Comparison of ENCODE assay signal across 8 mouse cellular contexts in genomic region chr2:156111358-156112079, GRCm38 (mm10). TPM values are rescaled to one million over a fixed set of nuclear protein-coding genes. Genes with fewer than 3 reads are reported as not detected.
DNase-seq lines count a peak whose midpoint lies in the region; ATAC-seq and TF ChIP-seq lines count a peak whose summit lies in the region.

Gene Cpne1 (minus strand): TSS chr2:156111965.
Gene Rbm12 (minus strand): TSS chr2:156111978.

- 1% methylated on average over 72 of the region's 74 CpGs for WGBS in forebrain, embryonic 12.5 days
- under 1% methylated on average over 64 of the region's 74 CpGs for WGBS in heart, postnatal 0 days
- WGBS in liver, embryonic 16.5 days (ENCODE audit: insufficient replicate concordance) = under 1% methylated on average over 73 of the region's 74 CpGs
- WGBS in neural tube, embryonic 13.5 days = 1% methylated on average over 73 of the region's 74 CpGs

- H3K36me3 ChIP-seq in CH12.LX (replicated peaks in 1 of 2; ENCODE audit: control insufficient read depth in 1 of 2, insufficient read depth in 1 of 2, low read length in 1 of 2) = peaks cover 0 to 11% of the 10 kb centered on the region in 2 experiments
- H3K36me3 ChIP-seq in forebrain, embryonic 12.5 days (replicated peaks) = no peaks in the 10 kb centered on the region
- no peaks in the 10 kb centered on the region for H3K36me3 ChIP-seq in heart, postnatal 0 days (replicated peaks; ENCODE audit: control insufficient read depth, insufficient read depth, low read length)
- H3K36me3 ChIP-seq in liver, embryonic 16.5 days (ENCODE audit: control insufficient read depth, insufficient read depth) = peaks cover 2% of the 10 kb centered on the region; the same call in 1 of the 2 replicates
- H3K36me3 ChIP-seq in neural tube, embryonic 13.5 days = no peaks in the 10 kb centered on the region
- H3K36me3 ChIP-seq in testis, adult 2 months (ENCODE audit: control insufficient read depth, insufficient read depth, low read length) = no peaks in the 10 kb centered on the region

- TF ChIP-seq EP300 in CH12.LX (IDR thresholded peaks at IDR 0.05; ENCODE audit: low read length) = no peak
- TF ChIP-seq EP300 in heart, postnatal 0 days (IDR thresholded peaks at IDR 0.05; ENCODE audit: low read depth) = peak; percentile 31; the same call in 1 of the 2 replicates

- H3K4me2 ChIP-seq in CH12.LX (ENCODE audit: insufficient read depth, low read depth, poor library complexity, severe bottlenecking) = peak within 1 kb of the TSS; percentile 37
- H3K4me2 ChIP-seq in forebrain, embryonic 12.5 days = peak within 1 kb of the TSS; percentile 63
- H3K4me2 ChIP-seq in heart, postnatal 0 days (ENCODE audit: low read depth, low read length) = peak within 1 kb of the TSS; percentile 76
- H3K4me2 ChIP-seq in liver, embryonic 16.5 days (ENCODE audit: low read depth, low read length) = peak within 1 kb of the TSS; percentile 84
- H3K4me2 ChIP-seq in neural tube, embryonic 13.5 days = peak within 1 kb of the TSS; percentile 85

- dilution Hi-C loops in CH12.LX (cut with MboI; ENCODE audit: extremely low pct_ligation_motif_present, extremely low pct_unique_long_range_greater_than_20kb, low sequenced_read_pairs) = no loop called here

- in situ Hi-C loops in CH12.LX (cut with MboI; ENCODE audit: low pct_ligation_motif_present, low pct_unique_long_range_greater_than_20kb, low sequenced_read_pairs) = no loop called here

- H3K27me3 ChIP-seq in CH12.LX (replicated peaks) = no peaks in the 10 kb centered on the region
- no peaks in the 10 kb centered on the region for H3K27me3 ChIP-seq in forebrain, embryonic 12.5 days
- no peaks in the 10 kb centered on the region for H3K27me3 ChIP-seq in heart, postnatal 0 days (ENCODE audit: control insufficient read depth, insufficient read depth, low read length)
- no peaks in the 10 kb centered on the region for H3K27me3 ChIP-seq in liver, embryonic 16.5 days (ENCODE audit: control insufficient read depth, insufficient read depth, low read depth, low read length)
- H3K27me3 ChIP-seq in neural tube, embryonic 13.5 days = no peaks in the 10 kb centered on the region
- no peaks in the 10 kb centered on the region for H3K27me3 ChIP-seq in testis, adult 2 months (ENCODE audit: control insufficient read depth, insufficient read depth, low read length)

- peak; percentile 89 for DNase-seq in CH12.LX (ENCODE audit: extremely low read depth)
- DNase-seq in c-Kit-positive CD71-positive TER-119-negative erythroid progenitor cells, embryonic 14.5 days (ENCODE audit: low read depth) = peak; percentile 78
- DNase-seq in heart, postnatal 0 days (ENCODE audit: low spot score) = peak; percentile 88
- DNase-seq in kidney, postnatal 4 days = peak; percentile 95 to 97

- H3K9ac ChIP-seq in CH12.LX (ENCODE audit: insufficient read depth, low read depth) = peak within 1 kb of the TSS; percentile 59
- peak within 1 kb of the TSS; percentile 97 for H3K9ac ChIP-seq in forebrain, embryonic 12.5 days
- H3K9ac ChIP-seq in heart, postnatal 0 days (replicated peaks; ENCODE audit: low read depth, low read length) = peak within 1 kb of the TSS; percentile 98
- peak within 1 kb of the TSS; percentile 80 for H3K9ac ChIP-seq in liver, embryonic 16.5 days (ENCODE audit: low read depth, low read length)
- peak within 1 kb of the TSS; percentile 92 for H3K9ac ChIP-seq in neural tube, embryonic 13.5 days

- peaks cover 49% of the 10 kb centered on the region for H3K79me2 ChIP-seq in CH12.LX (replicated peaks; ENCODE audit: control insufficient read depth, extremely low read depth, insufficient read depth, poor library complexity, severe bottlenecking)

- peak within 1 kb of the TSS; percentile 75 to 94 (median 93) for H3K4me3 ChIP-seq in CH12.LX (replicated peaks in 1 of 3; ENCODE audit: low read depth in 2 of 3, low read length in 2 of 3, poor library complexity in 1 of 3)
- peak within 1 kb of the TSS; percentile 95 for H3K4me3 ChIP-seq in forebrain, embryonic 12.5 days (replicated peaks)
- H3K4me3 ChIP-seq in heart, postnatal 0 days (ENCODE audit: low read depth, low read length) = peak within 1 kb of the TSS; percentile 96
- H3K4me3 ChIP-seq in liver, embryonic 16.5 days (ENCODE audit: low read depth, low read length) = peak within 1 kb of the TSS; percentile 88
- H3K4me3 ChIP-seq in neural tube, embryonic 13.5 days = peak within 1 kb of the TSS; percentile 98
- H3K4me3 ChIP-seq in testis, adult 2 months (ENCODE audit: control insufficient read depth, low read depth, low read length) = peak within 1 kb of the TSS; percentile 90

- peak within 1 kb of the TSS; percentile 8; the same call in 1 of the 2 replicates for H3K27ac ChIP-seq in CH12.LX (ENCODE audit: insufficient read depth, low read depth)
- peak within 1 kb of the TSS; percentile 93 for H3K27ac ChIP-seq in forebrain, embryonic 12.5 days
- H3K27ac ChIP-seq in heart, postnatal 0 days (ENCODE audit: low read depth) = peak within 1 kb of the TSS; percentile 94
- peak within 1 kb of the TSS; percentile 72 for H3K27ac ChIP-seq in liver, embryonic 16.5 days (ENCODE audit: low read length)
- H3K27ac ChIP-seq in neural tube, embryonic 13.5 days (replicated peaks) = peak within 1 kb of the TSS; percentile 94
- H3K27ac ChIP-seq in testis, adult 2 months (ENCODE audit: control insufficient read depth, insufficient read depth, low read depth, low read length) = peak within 1 kb of the TSS; percentile 91

- peak; percentile 97 for ATAC-seq in forebrain, embryonic 12.5 days (ENCODE audit: low FRiP score)
- ATAC-seq in heart, postnatal 0 days (ENCODE audit: insufficient read depth, low read depth) = peak; percentile 93
- peak; percentile 92 for ATAC-seq in liver, embryonic 16.5 days (ENCODE audit: low read depth)
- peak; percentile 91 for ATAC-seq in neural tube, embryonic 13.5 days (ENCODE audit: low read depth)

- no peak for TF ChIP-seq CTCF in CH12.LX (conservative IDR thresholded peaks at IDR 0.05 in 1 of 2, IDR thresholded peaks at IDR 0.05 in 1 of 2; ENCODE audit: low read depth in 2 of 2, low read length in 2 of 2)
- no peak for TF ChIP-seq CTCF in heart, postnatal 0 days (IDR thresholded peaks at IDR 0.05; ENCODE audit: low read depth)
- no peak for TF ChIP-seq CTCF in testis, adult 2 months (IDR thresholded peaks at IDR 0.05; ENCODE audit: control insufficient read depth, insufficient read depth, insufficient replicate concordance, low read depth, low read length)

- TF ChIP-seq POLR2A in CH12.LX (IDR thresholded peaks at IDR 0.05; ENCODE audit: low read depth, low read length) = peak; percentile 94
- TF ChIP-seq POLR2A in testis, adult 2 months (IDR thresholded peaks at IDR 0.05; ENCODE audit: control insufficient read depth, low read depth, low read length) = peak; percentile 66

- peaks cover 2% of the 10 kb centered on the region for H3K9me3 ChIP-seq in CH12.LX (replicated peaks; ENCODE audit: low read length)
- H3K9me3 ChIP-seq in forebrain, embryonic 12.5 days = no peaks in the 10 kb centered on the region
- no peaks in the 10 kb centered on the region for H3K9me3 ChIP-seq in heart, postnatal 0 days (replicated peaks; ENCODE audit: control insufficient read depth, low read length)
- no peaks in the 10 kb centered on the region for H3K9me3 ChIP-seq in liver, embryonic 16.5 days (replicated peaks; ENCODE audit: control insufficient read depth, low read length)
- H3K9me3 ChIP-seq in neural tube, embryonic 13.5 days = no peaks in the 10 kb centered on the region

- H3K4me1 ChIP-seq in CH12.LX (ENCODE audit: control insufficient read depth in 1 of 2, insufficient read depth in 2 of 2) = peaks cover 2 to 27% of the 10 kb centered on the region in 2 experiments; a peak in 1 of 4 replicates
- peaks cover 16% of the 10 kb centered on the region for H3K4me1 ChIP-seq in forebrain, embryonic 12.5 days
- peaks cover 8% of the 10 kb centered on the region; the same call in 1 of the 2 replicates for H3K4me1 ChIP-seq in heart, postnatal 0 days (ENCODE audit: control insufficient read depth, insufficient read depth)
- H3K4me1 ChIP-seq in liver, embryonic 16.5 days (ENCODE audit: control insufficient read depth, low read depth, low read length) = peaks cover 11% of the 10 kb centered on the region
- H3K4me1 ChIP-seq in neural tube, embryonic 13.5 days (replicated peaks) = peaks cover 36% of the 10 kb centered on the region
- no peaks in the 10 kb centered on the region for H3K4me1 ChIP-seq in testis, adult 2 months (ENCODE audit: control insufficient read depth, insufficient read depth, low read length)

- no peak for TF ChIP-seq RAD21 in CH12.LX (IDR thresholded peaks at IDR 0.05; ENCODE audit: low read depth, low read length)

TF ChIP-seq in CH12.LX, 34 proteins besides CTCF, POLR2A, EP300 and RAD21 (continues in another document):
- TF ChIP-seq TBP (conservative IDR thresholded peaks at IDR 0.05; ENCODE audit: low read depth, low read length) (no peak; the same call in 1 of the 2 replicates), MAZ (IDR thresholded peaks at IDR 0.05; ENCODE audit: low read depth, low read length) (peak; percentile 90), CHD1 (IDR thresholded peaks at IDR 0.05; ENCODE audit: low read depth, low read length) (no peak), KAT2A (IDR thresholded peaks at IDR 0.05; ENCODE audit: insufficient replicate concordance, low read length) (no peak), USF2 (conservative IDR thresholded peaks at IDR 0.05; ENCODE audit: low read depth, low read length) (no peak; the same call in 1 of the 2 replicates)

RNA-seq across cellular contexts. Expression of gene Cpne1, which starts in this region (rescaled TPM):
- 36.8 and 39.8 TPM in 2 replicates for total RNA-seq in CH12.LX (2012; rRNA removed)
- total RNA-seq in CH12.LX (2014; rRNA removed) = 34.0 and 36.6 TPM in 2 replicates
- 24.6 and 33.0 TPM in 2 replicates for polyA plus RNA-seq in CH12.LX (2012; ENCODE audit: insufficient read length, low read depth)
- polyA plus RNA-seq in forebrain, embryonic 12.5 days (2016; fragmentation: Nextera tagmentation; extraction: Ambion mirVana) = 56.4 and 56.6 TPM in 2 replicates
- 47.5 and 55.5 TPM in 2 replicates for total RNA-seq in heart, postnatal 0 days (2014; rRNA removed; ENCODE audit: low replicate concordance)
- 18.3 and 18.6 TPM in 2 replicates for polyA plus RNA-seq in heart, postnatal 0 days (2015; fragmentation: Nextera tagmentation; extraction: Ambion mirVana)
- polyA plus RNA-seq in liver, embryonic 16.5 days (2015; fragmentation: Nextera tagmentation; extraction: Ambion mirVana) = 19.4 and 22.6 TPM in 2 replicates
- polyA plus RNA-seq in neural tube, embryonic 13.5 days (2015; fragmentation: Nextera tagmentation; extraction: Ambion mirVana) = 33.4 and 34.0 TPM in 2 replicates
- polyA plus RNA-seq in testis, adult 2 months (2012; rRNA removed) = 16.1 and 22.1 TPM in 2 replicates

RNA-seq across cellular contexts. Expression of gene Rbm12, which starts in this region (rescaled TPM):
- total RNA-seq in CH12.LX (2012; rRNA removed) = 9.6 and 13.2 TPM in 2 replicates
- total RNA-seq in CH12.LX (2014; rRNA removed) = 20.7 and 25.2 TPM in 2 replicates
- 33.4 and 36.5 TPM in 2 replicates for polyA plus RNA-seq in CH12.LX (2012; ENCODE audit: insufficient read length, low read depth)
- 53.0 and 58.0 TPM in 2 replicates for polyA plus RNA-seq in forebrain, embryonic 12.5 days (2016; fragmentation: Nextera tagmentation; extraction: Ambion mirVana)
- total RNA-seq in heart, postnatal 0 days (2014; rRNA removed; ENCODE audit: low replicate concordance) = 33.2 and 35.0 TPM in 2 replicates
- 8.8 and 9.5 TPM in 2 replicates for polyA plus RNA-seq in heart, postnatal 0 days (2015; fragmentation: Nextera tagmentation; extraction: Ambion mirVana)
- 7.8 and 8.9 TPM in 2 replicates for polyA plus RNA-seq in liver, embryonic 16.5 days (2015; fragmentation: Nextera tagmentation; extraction: Ambion mirVana)
- 27.7 and 27.8 TPM in 2 replicates for polyA plus RNA-seq in neural tube, embryonic 13.5 days (2015; fragmentation: Nextera tagmentation; extraction: Ambion mirVana)
- 8.9 and 12.1 TPM in 2 replicates for polyA plus RNA-seq in testis, adult 2 months (2012; rRNA removed)

Comparison
In these comparisons a context has a peak if more than half of its experiments do, and no peak if none do; other contexts are left out.
1. Peak in every context shown above with its lines: DNase-seq, ATAC-seq, H3K4me3 ChIP-seq and H3K27ac ChIP-seq.
2. H3K27ac ChIP-seq: peak in every context shown above with its lines; median percentile 94 in heart, postnatal 0 days; 94 in neural tube, embryonic 13.5 days; 93 in forebrain, embryonic 12.5 days; 91 in testis, adult 2 months; 72 in liver, embryonic 16.5 days; 8 in CH12.LX.